Mouse (Mus musculus) lung, postnatal 0 days (tissue): ENCODE results near the gene Ankrd10.

Experiments used
- CTCF ChIP-seq: IDR thresholded peaks from 2 replicates; pipeline ENCODE4 v1.5.1; 2016; ENCODE audit warnings: antibody characterized with exemption, mild to moderate bottlenecking
- EP300 ChIP-seq: IDR thresholded peaks from 2 replicates; pipeline ENCODE4 v1.6.1; 2016; ENCODE audit warnings: antibody characterized with exemption, mild to moderate bottlenecking, control low read depth

DNA sequence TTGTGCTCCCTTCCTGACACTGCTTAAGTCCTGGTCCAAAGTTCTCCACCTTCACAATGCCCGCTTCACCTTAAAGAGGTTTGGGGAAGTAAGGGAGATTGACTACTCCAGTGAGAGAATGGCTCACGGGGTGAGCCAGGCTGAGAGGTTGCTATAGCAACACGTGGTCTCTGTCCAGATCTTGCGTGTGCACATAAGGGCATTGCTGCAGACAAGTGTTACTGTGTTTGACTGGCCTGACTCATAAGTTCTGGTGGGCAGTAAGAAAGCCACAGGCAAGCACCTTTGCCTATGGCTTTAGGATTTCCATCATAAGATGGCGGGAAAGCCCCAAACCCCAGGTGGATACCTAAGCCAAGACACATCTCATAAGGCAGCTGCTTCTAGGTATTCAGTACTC is 71.3 kb downstream of the Ankrd10 start:
- TF ChIP-seq EP300, result no peak
- TF ChIP-seq CTCF, result no peak
